Mouse (Mus musculus): ENCODE data around the gene Cux1.

Cux1 gene

GRCm38 (mm10) chr5:136428498-136429060 is 138.7 kb downstream of the Cux1 start:
- DNase-seq (ENCODE audit: low read depth, low spot score): no peak

- peak; percentile 63 for DNase-seq (ENCODE audit: low read depth, low spot score)
Observed at GRCm38 (mm10) chr5:136427772-136428497, 139.4 kb downstream of the Cux1 start.

GRCm38 (mm10) chr5:136427121-136427771 is 140.0 kb downstream of the Cux1 start:
- DNase-seq (ENCODE audit: low read depth, low spot score): no peak

GRCm38 (mm10) chr5:136422948-136423347 is 144.3 kb downstream of the Cux1 start:
- no peak for DNase-seq (ENCODE audit: low read depth, low spot score)

- no peak for DNase-seq (ENCODE audit: low read depth, low spot score)
Observed at GRCm38 (mm10) chr5:136421885-136422284, 145.4 kb downstream of the Cux1 start.

- DNase-seq (ENCODE audit: low read depth, low spot score): no peak
Observed at GRCm38 (mm10) chr5:136421316-136421715, 146.0 kb downstream of the Cux1 start.

GRCm38 (mm10) chr5:136420342-136420741 is 146.9 kb downstream of the Cux1 start:
- DNase-seq (ENCODE audit: low read depth, low spot score): no peak

- no peak for DNase-seq (ENCODE audit: low read depth, low spot score)
Observed at GRCm38 (mm10) chr5:136417891-136418290, 149.4 kb downstream of the Cux1 start.

- no peak for DNase-seq (ENCODE audit: low read depth, low spot score)
Observed at GRCm38 (mm10) chr5:136414479-136414878, 152.8 kb downstream of the Cux1 start.

GRCm38 (mm10) chr5:136410681-136411181 is 156.6 kb downstream of the Cux1 start:
- DNase-seq (ENCODE audit: low read depth, low spot score): no peak

GRCm38 (mm10) chr5:136406357-136406756 is 160.9 kb downstream of the Cux1 start:
- no peak for DNase-seq (ENCODE audit: low read depth, low spot score)

- DNase-seq (ENCODE audit: low read depth, low spot score): peak; percentile 34
Observed at GRCm38 (mm10) chr5:136403565-136403961, 163.7 kb downstream of the Cux1 start.

- DNase-seq (ENCODE audit: low read depth, low spot score): no peak
Observed at GRCm38 (mm10) chr5:136402622-136403564, 164.4 kb downstream of the Cux1 start.

GRCm38 (mm10) chr5:136398706-136399105 is 168.6 kb downstream of the Cux1 start:
- DNase-seq (ENCODE audit: low read depth, low spot score): peak; percentile 56

GRCm38 (mm10) chr5:136396699-136397098 is 170.6 kb downstream of the Cux1 start:
- no peak for DNase-seq (ENCODE audit: low read depth, low spot score)

- DNase-seq (ENCODE audit: low read depth, low spot score): no peak
Observed at GRCm38 (mm10) chr5:136396256-136396655, 171.0 kb downstream of the Cux1 start.

GRCm38 (mm10) chr5:136395600-136396195 is 171.6 kb downstream of the Cux1 start:
- DNase-seq (ENCODE audit: low read depth, low spot score): peak; percentile 24

- no peak for DNase-seq (ENCODE audit: low read depth, low spot score)
Observed at GRCm38 (mm10) chr5:136394517-136395212, 172.6 kb downstream of the Cux1 start.

- DNase-seq (ENCODE audit: low read depth, low spot score): no peak
Observed at GRCm38 (mm10) chr5:136393621-136394020, 173.7 kb downstream of the Cux1 start.

GRCm38 (mm10) chr5:136386757-136387156 is 180.5 kb downstream of the Cux1 start:
- DNase-seq (ENCODE audit: low read depth, low spot score): no peak
